Mouse (Mus musculus): Measurements from ENCODE around the gene Sec24d.

DNA sequence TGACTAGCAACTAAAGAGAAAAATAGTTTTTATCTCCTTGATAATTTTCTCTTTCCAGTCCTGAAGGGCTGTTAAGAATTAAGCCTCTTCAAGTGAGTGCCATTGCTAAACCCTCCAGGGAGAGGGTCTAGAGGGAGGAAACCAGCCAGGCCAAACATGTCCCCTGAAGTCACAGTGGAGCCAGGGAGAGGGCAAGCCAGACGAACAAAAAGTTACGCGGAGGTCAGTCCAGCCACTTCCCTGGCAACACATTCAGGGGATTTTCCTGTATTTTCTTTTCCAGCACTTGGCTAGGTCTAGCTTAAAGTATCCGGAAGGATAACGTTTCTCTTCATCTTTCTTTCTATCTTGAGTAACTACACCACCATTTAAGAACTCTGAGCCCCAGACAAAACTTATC lies 22.9 kb upstream of the Sec24d start:
- TF ChIP-seq POLR2A (IDR thresholded peaks at IDR 0.05; ENCODE audit: borderline replicate concordance, control insufficient read depth, low read depth, low read length) = no peak
- no peak for TF ChIP-seq CTCF (IDR thresholded peaks at IDR 0.05; ENCODE audit: control insufficient read depth, insufficient read depth, low read length)

Measured in bone marrow, adult 2 months (tissue).